In the genomic region with DNA sequence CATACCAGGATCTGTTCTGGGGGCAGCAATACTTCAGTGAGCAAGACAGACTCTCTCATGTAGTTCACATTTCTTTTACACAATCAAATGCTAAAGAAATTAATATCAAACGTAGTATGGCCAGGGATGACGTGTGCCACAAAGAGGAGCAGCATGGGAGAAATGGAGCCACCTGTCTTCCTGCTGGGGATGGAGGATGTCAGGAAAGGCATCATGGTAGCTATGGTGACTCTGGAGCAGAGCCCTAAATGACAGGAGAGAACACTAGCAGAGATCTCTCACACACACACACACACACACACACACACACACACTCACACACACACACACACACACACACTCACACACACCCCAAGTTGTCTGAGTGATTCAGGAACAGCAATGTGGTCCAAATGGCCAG, we compare ENCODE assay signal across 41 mouse cellular contexts. TPM values are rescaled to one million over a fixed set of nuclear protein-coding genes. Genes with fewer than 3 reads are reported as not detected.
"Had no signal": no experiment of that assay in that cellular context is flagged by ENCODE, and none has a peak within 500 bp of the region (broad histone marks: within the 10 kb centered on the region; RNA-seq: fewer than 3 reads in every experiment).

No protein-coding gene starts in this region.

- H3K27ac ChIP-seq: gastrocnemius, adult 2 months; heart, embryonic 10.5 days; hindbrain, embryonic 10.5 days; hindbrain, embryonic 12.5 days; hindbrain, embryonic 14.5 days; intestine, embryonic 15.5 days; limb, embryonic 13.5 days; limb, embryonic 15.5 days; liver, embryonic 12.5 days; liver, embryonic 14.5 days had no signal

- DNase-seq: gastrocnemius, adult 2 months; gastrocnemius, postnatal 10 days; gastrocnemius, postnatal 25 days; heart, adult 18-20 months; heart, postnatal 10 days; heart, postnatal 4 days; kidney, adult 18-20 months; kidney, adult 8-10 months; kidney, postnatal 14 days; kidney, postnatal 36 days; layer of hippocampus, adult 9-11 months; layer of hippocampus, postnatal 36 days; left cerebral cortex, postnatal 4 days; lung, adult 18-20 months had no signal

- H3K4me1 ChIP-seq: intestine, embryonic 15.5 days; liver, embryonic 12.5 days had no signal

- H3K27me3 ChIP-seq: heart, embryonic 12.5 days; intestine, embryonic 15.5 days; limb, embryonic 13.5 days; limb, embryonic 15.5 days; liver, embryonic 12.5 days had no signal

- H3K4me3 ChIP-seq: gastrocnemius, adult 2 months; heart, embryonic 10.5 days; heart, embryonic 12.5 days; hindbrain, embryonic 10.5 days; hindbrain, embryonic 12.5 days; intestine, embryonic 15.5 days; limb, embryonic 13.5 days; limb, embryonic 15.5 days; liver, embryonic 12.5 days had no signal

RNA-seq across cellular contexts. Expression of a gene that starts 14.1 kb away (rescaled TPM):
- total RNA-seq: granulocyte monocyte progenitor cell, adult 5-6 weeks; liver, adult 2 months had no signal
- polyA plus RNA-seq: inflammation-experienced regulatory T-cells, adult 6 months had no signal

RNA-seq across cellular contexts. Expression of a gene that starts 44.4 kb away (rescaled TPM):
- total RNA-seq: granulocyte monocyte progenitor cell, adult 5-6 weeks; liver, adult 2 months had no signal
- polyA plus RNA-seq: inflammation-experienced regulatory T-cells, adult 6 months; liver, embryonic 12.5 days; liver, embryonic 14.5 days had no signal

RNA-seq across cellular contexts. Expression of a gene that starts 51.2 kb away (rescaled TPM):
- total RNA-seq: gastrocnemius, adult 2 months; gastrocnemius, postnatal 10 days; gastrocnemius, postnatal 25 days; gastrocnemius, postnatal 4 days; granulocyte monocyte progenitor cell, adult 5-6 weeks; heart, adult 18-20 months; heart, adult 8-10 months; heart, postnatal 10 days; heart, postnatal 25 days; heart, postnatal 4 days; layer of hippocampus, adult 18-20 months; layer of hippocampus, postnatal 14 days; layer of hippocampus, postnatal 36 days; left cerebral cortex, adult 18-20 months; left cerebral cortex, postnatal 10 days; liver, adult 2 months had no signal
- polyA plus RNA-seq: heart, embryonic 12.5 days; heart, embryonic 14.5 days; hindbrain, embryonic 10.5 days; hindbrain, embryonic 12.5 days; hindbrain, embryonic 14.5 days; hindbrain, embryonic 16.5 days; inflammation-experienced regulatory T-cells, adult 6 months; intestine, embryonic 15.5 days; intestine, postnatal 0 days; kidney, embryonic 14.5 days; kidney, embryonic 16.5 days; large intestine, adult 2 months; limb, embryonic 15.5 days; liver, adult 2 months; liver, embryonic 12.5 days; liver, embryonic 14.5 days; liver, embryonic 16.5 days had no signal
